Mouse (Mus musculus): ENCODE results near the gene Slc44a4.

Slc44a4 gene

GRCm38 (mm10) chr17:34913930-34914665, at the start of gene Slc44a4:
Slc44a4 (plus strand) TSS chr17:34914466.
- DNase-seq (ENCODE audit: extremely low read depth, low read depth) = no peak

GRCm38 (mm10) chr17:34865981-34866380, 48.3 kb upstream of the Slc44a4 start:
- no peak for DNase-seq (ENCODE audit: extremely low read depth, low read depth)

GRCm38 (mm10) chr17:34874321-34874720, 39.9 kb upstream of the Slc44a4 start:
- no peak for DNase-seq (ENCODE audit: extremely low read depth, low read depth)

- DNase-seq (ENCODE audit: extremely low read depth, low read depth) = no peak
These were observed 34.9 kb upstream of the Slc44a4 start, which contains the start of gene Zbtb12 for GRCm38 (mm10) chr17:34879336-34879879. Zbtb12 (plus strand) TSS chr17:34879483.

- no peak for DNase-seq (ENCODE audit: extremely low read depth, low read depth)
These were observed 33.1 kb upstream of the Slc44a4 start for GRCm38 (mm10) chr17:34881166-34881565.

GRCm38 (mm10) chr17:34881683-34882310, 32.5 kb upstream of the Slc44a4 start, which contains the start of gene Gm20547:
Gm20547 (minus strand) TSS chr17:34882042.
- DNase-seq (ENCODE audit: extremely low read depth, low read depth) = no peak

- DNase-seq (ENCODE audit: extremely low read depth, low read depth) = no peak
These were observed 30.9 kb upstream of the Slc44a4 start for GRCm38 (mm10) chr17:34883332-34883731.

- DNase-seq (ENCODE audit: extremely low read depth, low read depth) = no peak
These were observed 29.6 kb upstream of the Slc44a4 start for GRCm38 (mm10) chr17:34884704-34885103.

- DNase-seq (ENCODE audit: extremely low read depth, low read depth) = no peak
These were observed 28.7 kb upstream of the Slc44a4 start for GRCm38 (mm10) chr17:34885615-34886014.

GRCm38 (mm10) chr17:34887942-34888341, 26.3 kb upstream of the Slc44a4 start:
- DNase-seq (ENCODE audit: extremely low read depth, low read depth) = no peak

GRCm38 (mm10) chr17:34890074-34890743, 24.1 kb upstream of the Slc44a4 start:
- no peak for DNase-seq (ENCODE audit: extremely low read depth, low read depth)

GRCm38 (mm10) chr17:34891377-34891776, 22.9 kb upstream of the Slc44a4 start:
- DNase-seq (ENCODE audit: extremely low read depth, low read depth) = no peak

GRCm38 (mm10) chr17:34893072-34893824, 21.0 kb upstream of the Slc44a4 start:
- no peak for DNase-seq (ENCODE audit: extremely low read depth, low read depth)

GRCm38 (mm10) chr17:34894074-34894597, 20.1 kb upstream of the Slc44a4 start:
- DNase-seq (ENCODE audit: extremely low read depth, low read depth) = peak; percentile 74

- no peak for DNase-seq (ENCODE audit: extremely low read depth, low read depth)
These were observed 19.3 kb upstream of the Slc44a4 start for GRCm38 (mm10) chr17:34894801-34895530.

GRCm38 (mm10) chr17:34895724-34896123, 18.5 kb upstream of the Slc44a4 start:
- no peak for DNase-seq (ENCODE audit: extremely low read depth, low read depth)

GRCm38 (mm10) chr17:34896366-34896765, 17.9 kb upstream of the Slc44a4 start:
- DNase-seq (ENCODE audit: extremely low read depth, low read depth) = no peak

- no peak for DNase-seq (ENCODE audit: extremely low read depth, low read depth)
These were observed 16.7 kb upstream of the Slc44a4 start for GRCm38 (mm10) chr17:34897373-34898159.

- peak; percentile 56 for DNase-seq (ENCODE audit: extremely low read depth, low read depth)
These were observed 16.1 kb upstream of the Slc44a4 start, which contains the start of the genes C2 and Ehmt2 for GRCm38 (mm10) chr17:34898160-34898586. C2 (minus strand) TSS chr17:34898265. Ehmt2 (plus strand) TSS chr17:34898469.

Measured in MEL-GATA-1-ER (cell line).